Mouse (Mus musculus) left cerebral cortex, postnatal 25 days (tissue): ENCODE measurements at regions not wholly inside any gene's neighbourhood (a gene's known extent, or its start where the extent isn't known, plus 50 kb on each side); places are given as distances from the start of the nearest gene placed in this dataset.
A peak's percentile ranks its signal among the peaks of the same experiment; 100 is the strongest.
"Not testable (repeated sequence)": the region's sequence is repeated elsewhere in the genome, so short reads cannot be mapped to it uniquely, and the experiment has no call there.

Experiments used
- DNase-seq, 2 experiments: peaks; one replicate each; pipeline ENCODE4 v3.0.0; 2022; ENCODE audit warnings: low spot score in 2 of 2, mixed read lengths in 1 of 2
- intact Hi-C: fragments of 180-260 bp; cut with DNase I; formaldehyde crosslinking; loops from one replicate; pipeline ENCODE4 v1.15.1; 2025

DNA sequence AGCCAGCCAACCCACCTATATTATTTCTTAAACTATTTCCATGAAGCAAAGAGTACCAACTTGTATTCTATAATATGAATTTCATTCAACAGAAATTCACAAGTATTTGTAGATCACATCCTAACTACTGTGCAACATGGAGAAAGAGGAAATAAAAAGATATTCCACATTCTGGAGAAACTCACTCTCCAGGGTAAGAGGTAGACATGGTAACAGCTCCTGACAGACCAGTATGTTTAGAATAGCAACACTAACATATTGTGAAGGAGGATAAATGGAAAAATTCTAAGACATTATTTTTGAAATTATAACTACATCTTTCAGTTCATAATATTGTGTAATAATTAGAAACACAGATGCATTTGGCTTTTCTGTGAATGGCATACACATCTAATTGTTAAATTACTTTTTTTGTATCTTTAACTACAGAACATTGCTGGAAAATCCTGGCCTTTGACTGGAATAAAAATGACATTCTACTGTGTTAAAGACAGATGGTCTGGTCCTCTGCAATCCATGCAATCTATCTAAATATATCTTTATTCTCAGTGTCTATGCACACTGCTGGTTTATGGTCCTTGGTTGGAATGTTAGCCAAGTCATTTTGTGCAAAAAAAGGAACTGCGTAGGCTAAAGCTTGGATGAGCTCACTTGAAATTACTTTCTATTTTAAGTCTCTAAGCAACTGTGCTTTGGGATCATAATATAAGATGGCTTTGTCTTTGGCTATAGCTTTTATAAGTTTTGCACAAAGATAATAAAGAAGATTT, 106.6 kb upstream of the Ctag2 start:
- intact Hi-C loops: loop anchor here (5.0 kb wide), 1 partner anchor 236 kb away; no protein-coding TSS in a partner anchor
- peak; percentile 4 to 81 for DNase-seq

DNA sequence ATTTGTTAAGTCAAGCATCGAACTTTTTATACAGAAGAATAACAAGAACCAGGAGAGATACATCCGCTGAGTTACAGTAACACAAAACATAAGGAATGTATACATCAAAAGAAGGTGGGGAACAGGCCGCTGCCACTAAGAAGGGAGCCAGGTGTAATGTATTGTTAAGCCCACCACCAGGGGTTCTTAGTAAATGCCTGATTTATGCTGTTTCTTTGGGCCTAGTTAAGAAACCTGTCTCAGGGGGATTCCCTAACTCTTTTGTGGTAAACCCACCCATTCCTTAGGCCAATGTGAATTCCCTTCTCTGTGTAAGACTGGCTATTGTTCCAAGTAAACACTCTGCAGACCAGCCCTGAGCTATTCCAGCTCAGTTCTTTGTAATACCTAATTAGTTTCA, 68.5 kb upstream of the Ctag2 start:
- intact Hi-C loops, DNase-seq: not testable (repeated sequence)
